Mouse (Mus musculus): ENCODE measurements at regions not wholly inside any gene's neighbourhood (a gene's known extent, or its start where the extent isn't known, plus 50 kb on each side); places are given as distances from the start of the nearest gene placed in this dataset.

DNA sequence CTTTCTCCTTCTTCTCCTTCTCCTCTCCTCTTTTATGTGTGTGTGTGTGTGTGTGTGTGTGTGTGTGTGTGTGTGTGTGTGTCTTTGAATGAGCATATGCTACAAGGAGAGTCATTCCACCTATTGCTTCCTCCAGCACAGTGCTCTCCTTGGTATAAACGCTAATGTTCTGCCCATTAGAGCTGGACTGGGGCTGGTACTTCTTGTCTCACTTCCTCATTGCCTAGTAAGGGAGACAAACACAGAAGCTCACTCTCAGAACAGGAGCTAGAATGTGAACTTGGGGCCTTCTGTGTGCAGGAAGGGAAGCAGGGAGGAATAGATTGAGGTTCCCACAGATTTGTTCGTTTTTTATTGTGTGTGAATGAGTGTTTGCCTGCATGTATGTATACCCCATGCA, 54.9 kb upstream of the Shb start:
- DNase-seq (ENCODE audit: low spot score), result no peak

DNA sequence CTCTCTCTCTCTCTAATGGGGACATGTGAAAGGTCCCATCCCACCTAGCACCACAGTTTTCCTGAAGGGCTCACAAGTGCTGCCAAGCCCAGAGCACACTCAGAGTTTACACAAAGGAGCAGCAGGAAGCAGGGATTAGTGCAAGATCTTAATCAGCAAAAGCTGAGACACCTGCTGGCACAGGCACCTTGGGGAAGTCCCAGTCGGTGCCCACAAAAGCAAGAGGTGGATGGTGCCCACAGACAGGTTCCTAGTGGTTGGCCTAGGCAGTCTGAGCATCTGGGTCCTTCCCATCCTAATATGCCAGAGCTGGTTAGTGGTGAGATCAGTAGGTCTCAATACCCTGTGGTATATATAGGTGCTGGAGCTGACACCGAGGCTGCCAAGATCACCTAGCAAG, 54.0 kb upstream of the Shb start:
- DNase-seq (ENCODE audit: low spot score), result no peak

DNA sequence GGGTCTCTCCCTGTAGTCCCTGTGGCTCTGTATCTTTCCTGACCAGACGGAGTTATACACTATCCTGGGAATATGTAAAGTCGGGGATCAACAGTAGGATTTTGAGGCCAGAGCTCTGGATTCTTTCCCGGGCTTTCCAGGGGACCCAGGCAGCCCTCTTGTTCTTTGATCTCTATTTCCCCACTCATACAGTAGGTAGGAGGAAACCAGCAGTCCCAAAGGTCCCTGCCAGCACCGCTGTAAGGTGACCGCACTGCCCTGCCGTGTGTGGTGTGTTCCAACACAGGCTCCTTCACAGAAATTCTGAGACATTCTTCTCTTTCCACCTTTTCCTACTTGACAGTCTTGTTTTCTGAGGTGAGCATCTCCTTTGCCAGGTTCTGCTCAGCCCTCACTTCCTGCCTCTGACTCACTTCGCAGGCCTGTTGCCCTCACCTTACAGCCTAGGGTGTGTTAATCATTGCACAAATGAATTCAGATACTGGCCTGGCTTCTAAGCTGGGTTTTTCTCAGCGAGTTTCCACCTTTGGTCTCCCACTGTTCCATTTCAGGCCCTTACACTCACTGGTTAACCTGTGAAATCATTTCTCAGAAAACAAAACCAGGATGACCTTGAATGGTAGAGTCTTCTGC, 53.0 kb upstream of the Shb start:
- no peak for DNase-seq (ENCODE audit: low spot score)

DNA sequence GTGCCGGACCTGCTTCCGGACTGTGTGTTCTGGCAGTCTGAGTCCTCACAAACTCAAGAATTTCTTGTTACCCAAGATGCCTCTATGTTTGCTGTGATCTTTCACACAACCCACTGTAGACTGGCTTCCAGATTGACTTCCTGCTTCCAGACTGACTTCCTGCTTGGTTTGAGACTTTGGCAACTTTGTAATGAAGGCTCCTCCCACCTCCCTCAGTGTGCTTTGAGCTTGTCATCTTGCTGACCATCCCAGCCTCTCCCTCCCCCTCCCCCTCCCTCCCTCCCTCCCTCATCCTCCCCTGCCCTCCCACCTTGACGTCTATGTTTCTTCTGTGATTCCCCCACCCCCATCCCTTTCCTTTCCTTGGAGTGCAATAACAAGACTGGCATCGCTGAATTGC, 51.7 kb upstream of the Shb start:
- DNase-seq (ENCODE audit: low spot score), result no peak

DNA sequence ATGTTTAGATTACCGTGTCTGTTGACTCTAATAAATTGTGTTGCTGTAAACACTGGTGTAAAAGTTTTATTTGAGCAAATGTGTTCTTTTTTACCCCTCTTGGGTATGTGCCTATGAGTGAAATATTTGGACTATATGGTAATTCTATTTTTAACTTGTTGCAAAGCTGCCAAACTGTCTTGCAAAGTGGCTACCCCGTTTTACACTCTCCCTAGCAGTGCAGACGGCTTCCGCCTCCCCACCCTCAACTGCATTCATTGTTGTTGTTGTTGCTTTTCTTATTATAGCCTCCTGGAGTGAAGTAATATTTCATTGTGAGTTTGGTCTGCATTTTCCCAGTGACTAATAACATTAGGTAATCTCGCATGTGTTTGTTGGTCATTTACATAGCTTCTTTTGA, 50.2 kb upstream of the Shb start:
- peak; percentile 7 for DNase-seq (ENCODE audit: low spot score)
